Mouse (Mus musculus): ENCODE data around the gene Synpo2. TPM values are rescaled to one million over a fixed set of nuclear protein-coding genes. Genes with fewer than 3 reads are reported as not detected.

Synpo2 gene
- polyA plus RNA-seq, 1 experiment from 2014 or later: 2.0 TPM

DNA sequence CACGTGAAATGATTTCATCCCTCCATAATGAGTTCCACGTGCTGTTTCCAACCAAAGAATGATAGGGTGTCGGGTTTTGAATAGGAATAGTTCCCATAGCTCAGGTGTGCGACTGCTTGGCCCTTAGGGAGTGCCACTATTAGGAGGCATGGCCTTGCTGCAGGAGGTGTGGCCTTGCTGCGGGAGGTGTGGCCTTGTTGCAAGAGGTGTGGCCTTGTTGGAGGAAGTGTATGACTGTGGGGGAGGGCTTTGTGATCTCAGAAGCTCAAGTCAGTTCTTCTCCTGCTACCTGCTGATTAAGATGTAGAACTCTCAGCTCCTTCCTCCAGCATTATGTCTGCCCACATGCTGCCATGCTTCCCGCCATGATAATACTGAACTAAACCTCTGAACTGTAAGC is 17.3 kb downstream of the Synpo2 start:
- Histone ChIP-seq H3K9ac (no peak overlapping the region), H3K4me2 (replicated peaks) (no peak overlapping the region), H3K4me1 (replicated peaks; ENCODE audit: control insufficient read depth, insufficient read depth, low read length) (no peaks in the 10 kb centered on the region), H3K27ac (no peak overlapping the region), H3K4me3 (replicated peaks; ENCODE audit: low read length) (no peak overlapping the region), H3K9me3 (ENCODE audit: control insufficient read depth, low read length) (no peaks in the 10 kb centered on the region), H3K27me3 (ENCODE audit: control insufficient read depth, insufficient read depth, low read length) (no peaks in the 10 kb centered on the region), H3K36me3 (replicated peaks; ENCODE audit: control insufficient read depth, insufficient read depth) (no peaks in the 10 kb centered on the region)
- DNase-seq (ENCODE audit: low spot score): no peak
- ATAC-seq (ENCODE audit: low FRiP score): no peak
- WGBS: 66% methylated on average over 6 of the region's 6 CpGs

DNA sequence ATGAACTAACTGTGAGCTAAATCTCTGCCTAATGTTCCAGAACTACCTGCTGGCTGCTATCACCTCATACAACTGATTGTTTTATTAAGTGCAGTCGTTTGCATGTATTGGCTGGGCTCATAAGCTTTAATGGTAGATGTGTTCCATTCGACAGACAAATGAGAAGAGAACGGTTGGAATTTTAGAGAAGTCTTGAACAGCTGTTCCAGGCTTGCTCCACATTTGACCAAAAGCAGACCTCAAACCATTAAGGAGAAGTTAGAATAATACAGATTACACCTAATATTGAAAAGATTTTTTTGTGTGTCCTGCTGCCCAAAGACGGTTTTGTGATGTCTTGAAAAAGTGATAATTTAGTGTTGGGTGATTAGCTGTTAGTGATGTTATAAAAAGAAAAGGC is 27.1 kb downstream of the Synpo2 start:
- Histone ChIP-seq H3K4me3 (replicated peaks; ENCODE audit: low read length) (no peak overlapping the region), H3K9me3 (ENCODE audit: control insufficient read depth, low read length) (no peaks in the 10 kb centered on the region), H3K27me3 (ENCODE audit: control insufficient read depth, insufficient read depth, low read length) (no peaks in the 10 kb centered on the region), H3K9ac (no peak overlapping the region), H3K4me1 (replicated peaks; ENCODE audit: control insufficient read depth, insufficient read depth, low read length) (no peaks in the 10 kb centered on the region), H3K4me2 (replicated peaks) (no peak overlapping the region), H3K27ac (no peak overlapping the region), H3K36me3 (replicated peaks; ENCODE audit: control insufficient read depth, insufficient read depth) (no peaks in the 10 kb centered on the region)
- ATAC-seq (ENCODE audit: low FRiP score) (no peak), DNase-seq (ENCODE audit: low spot score) (no peak)
- 80% methylated on average over 4 of the region's 4 CpGs for WGBS

- no peak for ATAC-seq (ENCODE audit: low FRiP score)
- WGBS: 84% methylated on average over 5 of the region's 5 CpGs
- Histone ChIP-seq H3K4me3 (replicated peaks; ENCODE audit: low read length) (no peak overlapping the region), H3K4me1 (replicated peaks; ENCODE audit: control insufficient read depth, insufficient read depth, low read length) (no peaks in the 10 kb centered on the region), H3K27ac (no peak overlapping the region), H3K27me3 (ENCODE audit: control insufficient read depth, insufficient read depth, low read length) (no peaks in the 10 kb centered on the region), H3K36me3 (replicated peaks; ENCODE audit: control insufficient read depth, insufficient read depth) (no peaks in the 10 kb centered on the region), H3K4me2 (replicated peaks) (no peak overlapping the region), H3K9me3 (ENCODE audit: control insufficient read depth, low read length) (no peaks in the 10 kb centered on the region), H3K9ac (no peak overlapping the region)
- no peak for DNase-seq (ENCODE audit: low spot score)
Observed at GRCm38 (mm10) chr3:123207386-123207785, 28.6 kb downstream of the Synpo2 start.

DNA sequence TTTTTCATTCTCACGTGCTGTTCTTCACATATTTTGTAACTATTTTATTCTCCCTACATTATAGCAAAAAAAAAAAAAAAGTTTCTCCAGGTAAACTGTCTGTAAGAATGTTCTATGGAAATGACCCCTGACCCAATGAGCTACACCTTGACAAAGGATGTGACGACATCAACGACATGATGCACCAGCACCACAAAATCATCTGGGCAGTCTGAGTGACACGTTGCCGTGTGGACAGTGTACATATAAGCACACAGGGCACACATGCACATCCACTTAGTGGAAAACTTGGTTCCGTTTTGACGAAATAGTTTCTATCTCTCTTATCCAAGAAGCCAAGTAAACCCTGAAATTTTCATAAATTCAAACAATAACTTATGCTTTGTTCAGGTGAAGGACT is 30.5 kb downstream of the Synpo2 start:
- ATAC-seq (ENCODE audit: low FRiP score) (no peak), DNase-seq (ENCODE audit: low spot score) (no peak)
- Histone ChIP-seq H3K36me3 (replicated peaks; ENCODE audit: control insufficient read depth, insufficient read depth) (no peaks in the 10 kb centered on the region), H3K4me1 (replicated peaks; ENCODE audit: control insufficient read depth, insufficient read depth, low read length) (no peaks in the 10 kb centered on the region), H3K9me3 (ENCODE audit: control insufficient read depth, low read length) (no peaks in the 10 kb centered on the region), H3K27me3 (ENCODE audit: control insufficient read depth, insufficient read depth, low read length) (no peaks in the 10 kb centered on the region), H3K4me2 (replicated peaks) (no peak overlapping the region), H3K4me3 (replicated peaks; ENCODE audit: low read length) (no peak overlapping the region), H3K9ac (no peak overlapping the region), H3K27ac (no peak overlapping the region)
- WGBS: 90% methylated on average over 7 of the region's 7 CpGs

DNA sequence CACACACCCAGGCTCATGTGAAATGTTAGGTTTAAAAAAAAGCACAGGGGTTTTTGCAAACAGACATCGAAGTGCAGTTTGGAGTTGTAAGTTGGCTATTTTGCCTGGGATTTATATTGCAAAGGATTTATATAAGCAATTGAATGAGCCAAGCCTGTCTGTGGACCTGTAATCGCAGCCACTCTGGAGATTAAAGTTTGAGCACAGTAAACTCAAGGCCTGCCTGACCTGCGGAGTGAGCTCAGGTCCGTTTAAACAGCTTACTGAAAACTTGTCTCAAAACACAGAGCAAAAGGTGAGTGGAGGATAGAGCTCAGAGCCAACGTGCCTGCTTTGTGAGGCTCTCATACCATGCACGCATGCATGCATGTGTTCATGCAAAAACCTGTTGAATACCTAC is 30.9 kb downstream of the Synpo2 start:
- Histone ChIP-seq H3K27me3 (ENCODE audit: control insufficient read depth, insufficient read depth, low read length) (no peaks in the 10 kb centered on the region), H3K9ac (no peak overlapping the region), H3K27ac (no peak overlapping the region), H3K36me3 (replicated peaks; ENCODE audit: control insufficient read depth, insufficient read depth) (no peaks in the 10 kb centered on the region), H3K4me3 (replicated peaks; ENCODE audit: low read length) (no peak overlapping the region), H3K4me1 (replicated peaks; ENCODE audit: control insufficient read depth, insufficient read depth, low read length) (no peaks in the 10 kb centered on the region), H3K9me3 (ENCODE audit: control insufficient read depth, low read length) (no peaks in the 10 kb centered on the region), H3K4me2 (replicated peaks) (no peak overlapping the region)
- DNase-seq (ENCODE audit: low spot score) (no peak), ATAC-seq (ENCODE audit: low FRiP score) (no peak)
- 81% methylated on average over 6 of the region's 6 CpGs for WGBS

GRCm38 (mm10) chr3:123204658-123205057 is 31.3 kb downstream of the Synpo2 start:
- Histone ChIP-seq H3K27ac (no peak overlapping the region), H3K9ac (no peak overlapping the region), H3K36me3 (replicated peaks; ENCODE audit: control insufficient read depth, insufficient read depth) (no peaks in the 10 kb centered on the region), H3K4me3 (replicated peaks; ENCODE audit: low read length) (no peak overlapping the region), H3K4me1 (replicated peaks; ENCODE audit: control insufficient read depth, insufficient read depth, low read length) (no peaks in the 10 kb centered on the region), H3K27me3 (ENCODE audit: control insufficient read depth, insufficient read depth, low read length) (no peaks in the 10 kb centered on the region), H3K9me3 (ENCODE audit: control insufficient read depth, low read length) (no peaks in the 10 kb centered on the region), H3K4me2 (replicated peaks) (no peak overlapping the region)
- ATAC-seq (ENCODE audit: low FRiP score) (no peak), DNase-seq (ENCODE audit: low spot score) (no peak)
- 84% methylated on average over 4 of the region's 4 CpGs for WGBS

GRCm38 (mm10) chr3:123201798-123202197 is 34.2 kb downstream of the Synpo2 start:
- H3K4me2 ChIP-seq (replicated peaks): no peak overlapping the region
- 93% methylated on average over 2 of the region's 2 CpGs for WGBS
- H3K9me3 ChIP-seq (ENCODE audit: control insufficient read depth, low read length): no peaks in the 10 kb centered on the region
- no peak overlapping the region for H3K4me3 ChIP-seq (replicated peaks; ENCODE audit: low read length)
- no peak overlapping the region for H3K27ac ChIP-seq
- no peaks in the 10 kb centered on the region for H3K4me1 ChIP-seq (replicated peaks; ENCODE audit: control insufficient read depth, insufficient read depth, low read length)
- H3K9ac ChIP-seq: no peak overlapping the region
- no peaks in the 10 kb centered on the region for H3K27me3 ChIP-seq (ENCODE audit: control insufficient read depth, insufficient read depth, low read length)
- DNase-seq (ENCODE audit: low spot score) (no peak), ATAC-seq (ENCODE audit: low FRiP score) (no peak)
- no peaks in the 10 kb centered on the region for H3K36me3 ChIP-seq (replicated peaks; ENCODE audit: control insufficient read depth, insufficient read depth)

GRCm38 (mm10) chr3:123193740-123194139 is 42.2 kb downstream of the Synpo2 start:
- no peak overlapping the region for H3K9ac ChIP-seq
- H3K4me3 ChIP-seq (replicated peaks; ENCODE audit: low read length): no peak overlapping the region
- H3K9me3 ChIP-seq (ENCODE audit: control insufficient read depth, low read length): peaks cover 6% of the 10 kb centered on the region; the same call in 1 of the 2 replicates
- no peaks in the 10 kb centered on the region for H3K4me1 ChIP-seq (replicated peaks; ENCODE audit: control insufficient read depth, insufficient read depth, low read length)
- no peak overlapping the region for H3K4me2 ChIP-seq (replicated peaks)
- no peak overlapping the region for H3K27ac ChIP-seq
- ATAC-seq (ENCODE audit: low FRiP score) (no peak), DNase-seq (ENCODE audit: low spot score) (no peak)
- H3K27me3 ChIP-seq (ENCODE audit: control insufficient read depth, insufficient read depth, low read length): no peaks in the 10 kb centered on the region
- H3K36me3 ChIP-seq (replicated peaks; ENCODE audit: control insufficient read depth, insufficient read depth): no peaks in the 10 kb centered on the region
- WGBS: 84% methylated on average over 4 of the region's 4 CpGs

DNA sequence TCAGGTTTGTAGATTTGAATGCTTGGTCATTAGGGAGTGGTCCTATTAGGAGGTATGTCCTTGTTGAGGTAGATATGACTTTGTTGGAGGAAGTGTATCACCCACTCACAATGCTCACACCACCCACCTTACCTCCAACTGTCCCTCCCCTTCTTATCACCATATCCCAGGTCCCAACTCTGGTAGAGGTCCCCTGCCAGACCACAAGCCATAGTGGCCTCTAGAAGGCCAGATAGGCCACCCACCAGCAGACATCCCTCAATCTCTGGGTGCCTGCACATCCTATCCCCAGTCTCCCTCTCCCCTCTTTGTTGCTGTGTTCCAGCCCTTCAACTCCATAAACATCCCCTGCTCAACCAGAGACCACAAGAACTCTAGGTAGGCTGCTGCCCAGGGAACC is 44.3 kb downstream of the Synpo2 start:
- H3K36me3 ChIP-seq (replicated peaks; ENCODE audit: control insufficient read depth, insufficient read depth): no peaks in the 10 kb centered on the region

GRCm38 (mm10) chr3:123190329-123190728 is 45.6 kb downstream of the Synpo2 start:
- H3K9ac ChIP-seq: no peak overlapping the region
- H3K4me2 ChIP-seq (replicated peaks): no peak overlapping the region
- H3K27ac ChIP-seq: no peak overlapping the region
- H3K9me3 ChIP-seq (ENCODE audit: control insufficient read depth, low read length): peaks cover 6% of the 10 kb centered on the region; the same call in 1 of the 2 replicates
- ATAC-seq (ENCODE audit: low FRiP score) (no peak), DNase-seq (ENCODE audit: low spot score) (no peak)
- no peaks in the 10 kb centered on the region for H3K36me3 ChIP-seq (replicated peaks; ENCODE audit: control insufficient read depth, insufficient read depth)
- no peak overlapping the region for H3K4me3 ChIP-seq (replicated peaks; ENCODE audit: low read length)
- no peaks in the 10 kb centered on the region for H3K27me3 ChIP-seq (ENCODE audit: control insufficient read depth, insufficient read depth, low read length)
- WGBS: 87% methylated on average over 6 of the region's 6 CpGs
- H3K4me1 ChIP-seq (replicated peaks; ENCODE audit: control insufficient read depth, insufficient read depth, low read length): no peaks in the 10 kb centered on the region

More for the DNA sequence above, 44.3 kb downstream of the Synpo2 start:
- Histone ChIP-seq H3K4me2 (replicated peaks) (no peak overlapping the region), H3K4me1 (replicated peaks; ENCODE audit: control insufficient read depth, insufficient read depth, low read length) (no peaks in the 10 kb centered on the region), H3K9me3 (ENCODE audit: control insufficient read depth, low read length) (peaks cover 6% of the 10 kb centered on the region; the same call in 1 of the 2 replicates), H3K27ac (no peak overlapping the region), H3K27me3 (ENCODE audit: control insufficient read depth, insufficient read depth, low read length) (no peaks in the 10 kb centered on the region), H3K9ac (no peak overlapping the region), H3K4me3 (replicated peaks; ENCODE audit: low read length) (no peak overlapping the region)
- ATAC-seq (ENCODE audit: low FRiP score): no peak
- no peak for DNase-seq (ENCODE audit: low spot score)
